Mouse (Mus musculus): ENCODE results near the gene Dnajc24.

DNA sequence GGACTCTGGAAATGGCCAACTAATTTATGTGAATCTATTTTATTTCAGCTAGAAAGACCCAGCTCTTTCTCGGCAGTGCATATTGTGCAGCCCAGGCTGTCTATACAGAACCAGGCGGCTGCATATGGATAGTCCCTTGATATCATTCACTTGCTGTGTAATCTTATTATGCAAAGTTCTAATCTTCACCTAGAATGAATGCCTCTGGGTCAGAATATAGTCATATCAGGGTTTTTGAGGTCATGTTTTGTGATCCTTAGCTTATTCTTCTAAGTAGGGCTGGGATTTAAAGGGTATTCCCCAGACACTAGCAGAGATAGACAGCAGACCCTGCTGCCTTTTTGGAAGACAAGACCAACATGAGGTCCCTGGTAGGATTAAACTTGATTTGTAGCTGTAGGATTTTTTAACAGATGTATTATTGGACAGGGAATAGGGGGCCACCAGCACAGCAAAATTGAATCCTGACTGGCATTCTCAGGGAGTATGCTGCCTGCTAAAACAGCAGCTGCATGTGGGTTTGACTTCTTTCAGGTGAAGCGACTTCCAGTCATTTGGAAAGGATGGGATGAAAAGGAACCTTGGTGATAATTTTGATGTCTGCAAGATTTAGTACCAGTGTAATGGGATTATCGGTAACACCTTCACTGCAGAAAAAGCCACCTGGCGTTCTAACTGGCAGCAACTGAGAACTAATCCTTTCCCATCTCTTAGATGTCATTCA is 85.6 kb downstream of the Dnajc24 start:
- TF ChIP-seq POLR2A (IDR thresholded peaks at IDR 0.05; ENCODE audit: borderline replicate concordance, insufficient read depth, low read length) (no peak), CTCF (IDR thresholded peaks at IDR 0.05; ENCODE audit: borderline replicate concordance, insufficient read depth, low read depth, low read length) (no peak)

Data from cerebellum, adult 2 months (tissue).